Mouse (Mus musculus): Measurements from ENCODE around the gene Ctf2.
"Not testable (repeated sequence)": the region's sequence is repeated elsewhere in the genome, so short reads cannot be mapped to it uniquely, and the experiment has no call there.

DNA sequence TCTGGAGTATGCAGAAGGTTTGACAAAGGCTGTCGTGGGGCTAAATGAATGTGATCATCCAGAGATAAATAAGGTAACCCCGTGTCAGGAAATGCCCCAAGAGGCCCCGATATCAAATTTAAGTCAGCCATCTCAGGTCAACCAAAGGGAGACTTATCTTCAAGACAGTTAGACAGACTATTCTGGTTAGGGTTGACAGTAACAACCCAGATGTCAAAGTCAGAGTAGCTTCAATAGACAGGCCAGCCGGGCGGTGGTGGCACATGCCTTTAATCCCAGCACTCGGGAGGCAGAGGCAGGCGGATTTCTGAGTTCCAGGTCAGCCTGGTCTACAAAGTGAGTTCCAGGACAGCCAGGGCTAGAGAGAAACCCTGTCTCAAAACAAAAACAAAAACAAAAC, 38.2 kb downstream of the Ctf2 start:
- not testable (repeated sequence) for TF ChIP-seq CTCF (IDR thresholded peaks at IDR 0.05; ENCODE audit: low read depth); EP300 (optimal IDR thresholded peaks at IDR 0.05)
